Mouse (Mus musculus): ENCODE measurements around the gene Zfp518a. TPM values are rescaled to one million over a fixed set of nuclear protein-coding genes. Genes with fewer than 3 reads are reported as not detected.

Gene Zfp518a
- total RNA-seq, 2 experiments from 2014 or later = 8.5 to 10.9 TPM

- intact Hi-C loops (cut with DNase I) = no loop called here
- no peak for DNase-seq
Observed at GRCm38 (mm10) chr19:40964936-40965850, 70.7 kb downstream of the Zfp518a start.

Small RNA genes lying within 50 kb of the gene (microRNA-seq; reads per million reads assigned to microRNA genes)
- gene Mir8092 = 0.24 to 0.35 reads per million in 2 experiments

Other genes starting within 250 kb of the Zfp518a start
- not detected for gene Cc2d2b, start 146.0 kb upstream of the Zfp518a start, total RNA-seq (2021)
- 1 to 10 TPM; 7.8 to 8.7 TPM for gene Ccnj, start 63.4 kb upstream of the Zfp518a start, total RNA-seq (2021)
- under 1 TPM; 0.77 to 0.82 TPM for gene Blnk, start 99.8 kb downstream of the Zfp518a start, total RNA-seq (2021)
- under 1 TPM; 0.47 to 0.50 TPM for gene Dntt, start 134.6 kb downstream of the Zfp518a start, total RNA-seq (2021)
- not detected for gene Opalin, start 182.4 kb downstream of the Zfp518a start, total RNA-seq (2021)